Mouse (Mus musculus) T-helper 17 cell (primary cell): ENCODE measurements around the gene Lysmd1.
"Not testable (repeated sequence)": the region's sequence is repeated elsewhere in the genome, so short reads cannot be mapped to it uniquely, and the experiment has no call there.

Source experiments
- in situ Hi-C, 2 experiments: fragments of 300-600 bp; cut with MboI, MseI; formaldehyde crosslinking; loops; 1 replicate in 1 of 2; 2 replicates in 1 of 2; pipeline ENCODE4 v1.15.1; 2025; ENCODE audit warnings: high pct_unique_total_duplicates in 2 of 2

The Lysmd1 gene

GRCm38 (mm10) chr3:95133680-95134101, at the start of gene Lysmd1, which contains the start of gene Scnm1:
Gene Lysmd1 (plus strand): TSS chr3:95134088.
Gene Scnm1 (minus strand): TSS chr3:95134011.
- in situ Hi-C loops: no loop called here

GRCm38 (mm10) chr3:95088071-95088470, 45.8 kb upstream of the Lysmd1 start:
- in situ Hi-C loops: no loop called here

GRCm38 (mm10) chr3:95100854-95101253, 33.0 kb upstream of the Lysmd1 start:
- in situ Hi-C loops: loop anchor here in 1 of 2 experiments (25.0 kb wide), 1 partner anchor 1136 kb away; the partner anchor contains the start of genes Hist2h2aa1, Hist2h2aa2, Hist2h3c1 and Hist2h3c2

GRCm38 (mm10) chr3:95105121-95105520, 28.8 kb upstream of the Lysmd1 start:
- in situ Hi-C loops: loop anchor here in 1 of 2 experiments (25.0 kb wide), 1 partner anchor 1132 kb away; the partner anchor contains the start of genes Hist2h2aa1, Hist2h2aa2, Hist2h3c1 and Hist2h3c2

- in situ Hi-C loops: loop anchor here in 1 of 2 experiments (25.0 kb wide), 1 partner anchor 1132 kb away; the partner anchor contains the start of genes Hist2h2aa1, Hist2h2aa2, Hist2h3c1 and Hist2h3c2
Observed at GRCm38 (mm10) chr3:95105586-95106337, 28.1 kb upstream of the Lysmd1 start.

- in situ Hi-C loops: loop anchor here in 1 of 2 experiments (25.0 kb wide), 1 partner anchor 1131 kb away; the partner anchor contains the start of genes Hist2h2aa1, Hist2h2aa2, Hist2h3c1 and Hist2h3c2
Observed at GRCm38 (mm10) chr3:95106338-95107117, 27.4 kb upstream of the Lysmd1 start, which contains the start of gene Pip5k1a. Gene Pip5k1a (minus strand): TSS chr3:95106930.

- in situ Hi-C loops: loop anchor here in 1 of 2 experiments (25.0 kb wide), 1 partner anchor 1130 kb away; the partner anchor contains the start of genes Hist2h2aa1, Hist2h2aa2, Hist2h3c1 and Hist2h3c2
Observed at GRCm38 (mm10) chr3:95107308-95107707, 26.6 kb upstream of the Lysmd1 start.

- in situ Hi-C loops: loop anchor here in 1 of 2 experiments (25.0 kb wide), 1 partner anchor 1129 kb away; the partner anchor contains the start of genes Hist2h2aa1, Hist2h2aa2, Hist2h3c1 and Hist2h3c2
Observed at GRCm38 (mm10) chr3:95107898-95108297, 26.0 kb upstream of the Lysmd1 start.

GRCm38 (mm10) chr3:95110911-95111726, 22.8 kb upstream of the Lysmd1 start, which contains the start of gene Vps72:
Gene Vps72 (plus strand): TSS chr3:95111022.
- in situ Hi-C loops: loop anchor here in 1 of 2 experiments (25.0 kb wide), 1 partner anchor 1126 kb away; the partner anchor contains the start of genes Hist2h2aa1, Hist2h2aa2, Hist2h3c1 and Hist2h3c2

GRCm38 (mm10) chr3:95112760-95113159, 21.1 kb upstream of the Lysmd1 start:
- in situ Hi-C loops: loop anchor here in 1 of 2 experiments (25.0 kb wide), 1 partner anchor 1125 kb away; the partner anchor contains the start of genes Hist2h2aa1, Hist2h2aa2, Hist2h3c1 and Hist2h3c2

- in situ Hi-C loops: loop anchor here in 1 of 2 experiments (25.0 kb wide), 1 partner anchor 1120 kb away; the partner anchor contains the start of genes Hist2h2aa1, Hist2h2aa2, Hist2h3c1 and Hist2h3c2
Observed at GRCm38 (mm10) chr3:95117751-95118150, 16.1 kb upstream of the Lysmd1 start.

GRCm38 (mm10) chr3:95121580-95121979, 12.3 kb upstream of the Lysmd1 start:
- in situ Hi-C loops: loop anchor here in 1 of 2 experiments (25.0 kb wide), 1 partner anchor 1116 kb away; the partner anchor contains the start of genes Hist2h2aa1, Hist2h2aa2, Hist2h3c1 and Hist2h3c2

- in situ Hi-C loops: loop anchor here in 1 of 2 experiments (25.0 kb wide), 1 partner anchor 1113 kb away; the partner anchor contains the start of genes Hist2h2aa1, Hist2h2aa2, Hist2h3c1 and Hist2h3c2
Observed at GRCm38 (mm10) chr3:95124246-95124645, 9.6 kb upstream of the Lysmd1 start, which contains the start of gene Tmod4. Gene Tmod4 (plus strand): TSS chr3:95124476.

GRCm38 (mm10) chr3:95124972-95125371, 8.9 kb upstream of the Lysmd1 start:
- in situ Hi-C loops: loop anchor here in 1 of 2 experiments (25.0 kb wide), 1 partner anchor 1112 kb away; the partner anchor contains the start of genes Hist2h2aa1, Hist2h2aa2, Hist2h3c1 and Hist2h3c2

- in situ Hi-C loops: no loop called here
Observed at GRCm38 (mm10) chr3:95129226-95129651, 4.6 kb upstream of the Lysmd1 start.

- in situ Hi-C loops: no loop called here
Observed at GRCm38 (mm10) chr3:95130081-95130480, 3.8 kb upstream of the Lysmd1 start.

GRCm38 (mm10) chr3:95132389-95132788, 1.5 kb upstream of the Lysmd1 start:
- in situ Hi-C loops: not testable (repeated sequence)

- in situ Hi-C loops: no loop called here
Observed at GRCm38 (mm10) chr3:95133176-95133575, 712 bp upstream of the Lysmd1 start.

GRCm38 (mm10) chr3:95134133-95134532, 245 bp downstream of the Lysmd1 start:
- in situ Hi-C loops: not testable (repeated sequence)
